Mouse (Mus musculus): ENCODE results near the gene Rnf166.

DNA sequence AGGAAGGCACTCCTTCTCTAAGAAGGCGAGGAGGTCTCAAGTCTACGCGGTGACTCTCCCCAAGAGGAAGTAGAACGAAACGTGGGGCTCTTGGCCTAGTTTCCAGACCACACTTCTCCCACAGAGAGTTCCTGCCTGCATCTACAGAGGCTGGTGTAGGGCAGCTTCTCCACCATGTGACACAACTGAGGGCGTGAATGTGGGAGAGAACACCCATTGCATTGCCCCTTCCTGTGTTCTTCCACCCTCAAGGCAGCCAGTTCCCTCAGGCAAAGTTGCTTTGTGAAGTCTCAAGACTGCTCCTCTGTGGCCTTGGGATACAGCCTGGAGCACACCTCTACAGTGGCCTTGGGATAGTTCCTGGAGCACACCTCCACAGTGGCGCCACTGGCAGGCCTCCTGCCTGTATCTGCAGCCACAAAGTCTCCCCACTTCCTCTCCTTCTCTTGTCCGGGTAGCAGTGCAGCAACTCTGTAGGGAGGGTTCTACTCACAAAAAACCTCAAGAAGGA, 1.9 kb downstream of the Rnf166 start:
- no peak for TF ChIP-seq CTCF (IDR thresholded peaks at IDR 0.05; ENCODE audit: borderline replicate concordance, insufficient read depth, low read depth, low read length)
- no peak for TF ChIP-seq POLR2A (IDR thresholded peaks at IDR 0.05; ENCODE audit: borderline replicate concordance, insufficient read depth, low read length)

Measured in cerebellum, adult 2 months (tissue).